Mouse (Mus musculus) hindbrain, embryonic 13.5 days (tissue): ENCODE data around the gene Tmem233. TPM values are rescaled to one million over a fixed set of nuclear protein-coding genes. Genes with fewer than 3 reads are reported as not detected.

ENCODE experiments used
- ATAC-seq: fragments of 200-750 bp; cut with Nextera tagmentation; 2 replicates; pipeline ENCODE4 v1.8.0; 2017; ENCODE audit warnings: moderate TSS enrichment; ENCODE audit not compliant: low FRiP score
- H3K27ac ChIP-seq: fragments of 300-500 bp; sonication (generic); 2 replicates; pipeline ENCODE4 v1.5.1; 2015; ENCODE audit warnings: inconsistent platforms, mild to moderate bottlenecking, moderate library complexity
- H3K27me3 ChIP-seq: fragments of 300-500 bp; sonication (generic); 2 replicates; pipeline ENCODE4 v1.6.1; 2015; ENCODE audit warnings: mild to moderate bottlenecking, inconsistent platforms
- H3K36me3 ChIP-seq: fragments of 300-500 bp; sonication (generic); 2 replicates; pipeline ENCODE4 v1.6.1; 2015; ENCODE audit warnings: mild to moderate bottlenecking, inconsistent platforms
- H3K4me1 ChIP-seq: fragments of 300-500 bp; sonication (generic); replicated peaks from 2 replicates; pipeline ENCODE4 v1.6.1; 2015; ENCODE audit warnings: inconsistent platforms
- H3K4me2 ChIP-seq: fragments of 300-500 bp; sonication (generic); 2 replicates; pipeline ENCODE4 v1.6.1; 2015; ENCODE audit warnings: inconsistent platforms, mild to moderate bottlenecking, moderate library complexity
- H3K4me3 ChIP-seq: fragments of 300-500 bp; sonication (generic); 2 replicates; pipeline ENCODE4 v1.5.1; 2015; ENCODE audit warnings: mild to moderate bottlenecking, inconsistent platforms
- H3K9ac ChIP-seq: fragments of 300-500 bp; sonication (generic); 2 replicates; pipeline ENCODE4 v1.6.1; 2015; ENCODE audit warnings: mild to moderate bottlenecking, inconsistent platforms
- H3K9me3 ChIP-seq: fragments of 300-500 bp; sonication (generic); 2 replicates; pipeline ENCODE4 v1.6.1; 2016; ENCODE audit warnings: inconsistent platforms
- WGBS: fragments of 180-500 bp; shearing (Covaris S2); methylation state at CpG from one replicate; pipeline ENCODE4 v1.1.7; 2015; 5-methylcytosine and 5-hydroxymethylcytosine counted together
- polyA plus RNA-seq: library from polyadenylated mRNA; unstranded; fragments of >200 nt; fragmentation: Nextera tagmentation; extraction: Ambion mirVana; gene quantifications from 2 replicates; pipeline ENCODE4 v1.2.1, GENCODE M21; 2015

Gene Tmem233
- polyA plus RNA-seq, 1 experiment from 2014 or later: not detected

DNA sequence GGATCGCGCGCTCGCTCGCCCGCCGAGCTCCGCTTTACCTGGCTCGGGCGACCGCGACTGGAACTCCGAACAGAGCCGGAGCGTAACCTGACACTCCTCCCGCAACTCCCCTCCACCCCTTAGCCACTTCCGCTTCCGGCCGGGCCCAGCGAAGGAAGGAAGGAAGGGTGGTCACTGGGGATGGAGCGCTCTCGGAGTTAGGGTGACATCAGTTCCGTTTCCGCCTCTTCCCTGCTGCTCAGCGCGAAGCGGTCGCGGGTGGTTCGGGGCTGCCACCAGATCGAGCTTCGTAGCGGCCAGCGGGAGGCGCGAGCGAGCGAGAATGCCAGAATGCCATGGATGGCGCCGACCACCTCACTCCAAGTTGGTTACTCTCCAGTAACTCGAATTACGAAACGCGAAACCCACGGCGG lies 58.7 kb downstream of the Tmem233 start, which contains the start of gene Prkab1:
Gene Prkab1, minus strand, starts transcription at position 182 of the 413 bp plus-strand sequence.
- H3K9ac ChIP-seq: peak within 1 kb of the TSS; percentile 87
- 0 out of 2 replicates have a peak, but pooled peaks cover 4% of the 10 kb centered on the region for H3K27me3 ChIP-seq
- peak within 1 kb of the TSS; percentile 92 for H3K4me2 ChIP-seq
- no peaks in the 10 kb centered on the region for H3K9me3 ChIP-seq
- under 1% methylated on average over 46 of the region's 46 CpGs for WGBS
- H3K36me3 ChIP-seq: peaks cover 25% of the 10 kb centered on the region
- peak; percentile 97 for ATAC-seq
- H3K27ac ChIP-seq: peak within 1 kb of the TSS; percentile 83
- peak within 1 kb of the TSS; percentile 87 for H3K4me3 ChIP-seq
- H3K4me1 ChIP-seq: peaks cover 26% of the 10 kb centered on the region

- H3K4me2 ChIP-seq: peak overlapping the region; percentile 92
- peak overlapping the region; percentile 87 for H3K9ac ChIP-seq
- no peaks in the 10 kb centered on the region for H3K27me3 ChIP-seq
- ATAC-seq: peak; percentile 75; the same call in 1 of the 2 replicates
- H3K36me3 ChIP-seq: peaks cover 30% of the 10 kb centered on the region
- WGBS: 2% methylated on average over 23 of the region's 28 CpGs
- peak overlapping the region; percentile 83 for H3K27ac ChIP-seq
- H3K4me1 ChIP-seq: peaks cover 26% of the 10 kb centered on the region
- peak overlapping the region; percentile 87 for H3K4me3 ChIP-seq
- H3K9me3 ChIP-seq: no peaks in the 10 kb centered on the region
Observed at GRCm38 (mm10) chr5:116023821-116024284, 59.2 kb downstream of the Tmem233 start.

DNA sequence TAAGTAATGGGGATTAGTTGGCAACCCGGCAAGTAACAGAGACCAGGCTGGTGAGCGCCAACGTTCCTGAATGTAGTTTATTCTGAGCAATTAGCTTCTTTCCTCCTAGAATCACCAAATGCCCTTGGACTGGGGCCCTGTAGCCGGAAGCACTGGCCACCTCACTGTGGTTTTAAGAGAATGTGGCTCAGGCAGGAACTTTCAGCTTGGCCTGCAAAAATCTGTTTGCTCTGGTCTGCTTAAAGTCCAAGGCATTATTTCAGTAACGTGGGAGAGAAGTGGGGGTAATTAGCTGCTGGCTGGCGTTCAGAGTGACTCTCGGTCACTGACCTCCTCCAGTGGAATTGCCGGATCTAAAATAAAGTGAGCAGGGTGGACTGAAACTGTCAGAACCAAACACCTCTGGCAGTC lies 59.8 kb downstream of the Tmem233 start:
- Histone ChIP-seq H3K4me3 (peak overlapping the region; percentile 87), H3K27ac (no peak overlapping the region), H3K27me3 (no peaks in the 10 kb centered on the region), H3K9ac (peak overlapping the region; percentile 87), H3K4me2 (peak overlapping the region; percentile 92), H3K4me1 (peaks cover 26% of the 10 kb centered on the region), H3K9me3 (no peaks in the 10 kb centered on the region), H3K36me3 (peaks cover 36% of the 10 kb centered on the region)
- ATAC-seq: no peak
- 37% methylated on average over 8 of the region's 8 CpGs for WGBS

DNA sequence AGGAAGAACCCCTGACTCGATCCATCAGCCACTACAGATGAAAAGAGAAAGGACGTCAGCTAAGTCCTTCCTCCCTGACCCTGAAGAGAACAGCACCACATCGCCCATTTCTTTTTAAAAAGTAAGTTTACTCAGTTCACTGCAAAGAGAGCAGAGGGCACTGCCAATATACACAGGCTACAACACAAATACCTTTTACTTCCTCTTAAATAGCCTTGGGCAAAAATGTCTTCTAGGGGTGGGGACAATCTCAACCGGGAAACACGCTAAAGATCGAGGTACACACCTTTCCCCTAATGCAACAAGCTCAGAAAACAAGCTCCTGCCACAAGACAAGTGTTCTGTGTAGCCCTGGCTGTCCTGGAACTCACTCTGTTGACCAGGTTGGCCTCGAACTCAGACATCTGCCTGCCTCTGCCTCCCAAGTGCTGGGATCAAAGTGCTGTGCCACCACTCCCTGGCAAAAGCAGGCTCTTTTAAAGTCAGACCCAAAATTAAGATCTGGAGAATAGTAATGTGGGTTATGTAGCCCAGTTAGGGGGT lies 60.3 kb downstream of the Tmem233 start:
- H3K4me1 ChIP-seq: peaks cover 26% of the 10 kb centered on the region
- H3K27me3 ChIP-seq: no peaks in the 10 kb centered on the region
- WGBS: 88% methylated on average over 7 of the region's 7 CpGs
- peak overlapping the region; percentile 87 for H3K4me3 ChIP-seq
- H3K36me3 ChIP-seq: peaks cover 42% of the 10 kb centered on the region
- H3K27ac ChIP-seq: no peak overlapping the region
- H3K4me2 ChIP-seq: peak overlapping the region; percentile 92
- no peaks in the 10 kb centered on the region for H3K9me3 ChIP-seq
- H3K9ac ChIP-seq: peak overlapping the region; percentile 87; the same call in 1 of the 2 replicates
- ATAC-seq: no peak

DNA sequence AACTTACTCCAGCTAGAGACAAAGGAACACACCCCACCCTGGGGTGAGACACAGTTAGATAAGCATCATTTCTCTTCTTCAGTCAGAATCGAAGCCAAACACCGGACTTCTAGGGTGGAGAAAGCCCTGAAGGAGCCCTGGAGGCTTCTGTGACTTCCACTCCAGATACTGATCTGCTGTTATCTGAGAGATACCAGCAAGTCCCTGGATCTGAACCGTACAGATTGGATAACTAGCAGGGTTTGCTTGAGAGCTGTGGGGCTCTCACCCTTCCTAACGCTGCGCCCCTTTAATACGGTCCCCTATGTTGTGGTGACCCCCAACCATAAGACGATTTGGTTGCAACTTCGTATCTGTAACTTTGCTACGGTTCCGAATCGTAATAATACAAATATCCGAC lies 60.9 kb downstream of the Tmem233 start:
- H3K36me3 ChIP-seq: peaks cover 48% of the 10 kb centered on the region
- H3K4me1 ChIP-seq: peaks cover 26% of the 10 kb centered on the region
- no peaks in the 10 kb centered on the region for H3K9me3 ChIP-seq
- 94% methylated on average over 12 of the region's 12 CpGs for WGBS
- ATAC-seq: no peak
- no peaks in the 10 kb centered on the region for H3K27me3 ChIP-seq
- no peak overlapping the region for H3K27ac ChIP-seq
- H3K4me2 ChIP-seq: no peak overlapping the region
- H3K9ac ChIP-seq: no peak overlapping the region
- no peak overlapping the region; the same call in 1 of the 2 replicates for H3K4me3 ChIP-seq

GRCm38 (mm10) chr5:116021552-116021951 lies 61.5 kb downstream of the Tmem233 start:
- Histone ChIP-seq H3K4me1 (peaks cover 26% of the 10 kb centered on the region), H3K27me3 (no peaks in the 10 kb centered on the region), H3K4me2 (no peak overlapping the region), H3K9ac (no peak overlapping the region), H3K36me3 (peaks cover 53% of the 10 kb centered on the region), H3K27ac (no peak overlapping the region), H3K4me3 (no peak overlapping the region), H3K9me3 (no peaks in the 10 kb centered on the region)
- no peak for ATAC-seq
- WGBS: 90% methylated on average over 14 of the region's 14 CpGs

DNA sequence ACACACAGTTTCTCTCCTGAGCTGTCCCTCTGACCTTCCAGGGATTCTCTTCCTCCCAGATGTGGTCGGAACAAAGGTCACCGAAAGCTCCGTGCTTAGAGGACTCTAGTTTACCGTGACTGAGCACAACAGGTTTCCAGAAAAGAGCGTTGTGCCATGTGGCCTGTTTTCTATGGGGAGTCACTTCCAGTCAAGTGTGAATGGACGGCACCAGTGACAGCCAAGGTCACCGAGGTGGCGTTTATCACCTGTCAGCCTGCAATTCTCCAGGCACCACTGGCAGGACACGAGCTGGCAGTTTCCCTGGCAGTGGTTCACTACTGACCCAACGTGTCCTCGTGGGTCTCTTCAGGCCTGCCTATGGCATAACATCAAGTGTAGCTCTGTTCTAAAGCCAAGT lies 63.7 kb downstream of the Tmem233 start:
- WGBS: 79% methylated on average over 11 of the region's 11 CpGs

DNA sequence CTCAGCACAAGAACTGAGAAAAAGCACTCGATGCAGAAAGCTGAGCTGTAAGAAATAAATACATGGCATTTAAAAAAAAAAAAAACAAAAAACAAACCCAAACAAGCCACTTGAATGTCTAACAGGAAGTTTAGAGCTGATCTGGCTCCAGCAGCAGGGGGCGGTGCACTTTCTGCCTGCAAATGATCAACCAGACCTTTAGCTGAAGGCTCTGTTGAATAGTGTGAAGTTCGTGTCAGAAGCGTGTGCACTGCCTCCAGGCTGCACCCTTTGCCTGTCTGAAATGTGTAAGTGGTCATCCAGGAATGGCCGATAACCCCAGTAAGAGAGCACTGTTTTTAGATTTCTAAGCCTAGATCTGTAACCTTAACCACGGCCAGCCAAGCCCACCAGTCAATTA lies 64.3 kb downstream of the Tmem233 start:
- Histone ChIP-seq H3K4me2 (no peak overlapping the region), H3K27me3 (no peaks in the 10 kb centered on the region), H3K4me1 (peaks cover 23% of the 10 kb centered on the region), H3K9me3 (no peaks in the 10 kb centered on the region), H3K9ac (no peak overlapping the region), H3K36me3 (peaks cover 81% of the 10 kb centered on the region), H3K4me3 (no peak overlapping the region), H3K27ac (no peak overlapping the region)
- no peak for ATAC-seq
- WGBS: 84% methylated on average over 6 of the region's 6 CpGs

More for the DNA sequence above, 63.7 kb downstream of the Tmem233 start:
- peaks cover 23% of the 10 kb centered on the region for H3K4me1 ChIP-seq
- no peak overlapping the region for H3K9ac ChIP-seq
- H3K36me3 ChIP-seq: peaks cover 75% of the 10 kb centered on the region
- no peaks in the 10 kb centered on the region for H3K9me3 ChIP-seq
- H3K4me3 ChIP-seq: no peak overlapping the region
- H3K4me2 ChIP-seq: no peak overlapping the region
- no peak for ATAC-seq
- no peak overlapping the region for H3K27ac ChIP-seq
- no peaks in the 10 kb centered on the region for H3K27me3 ChIP-seq

DNA sequence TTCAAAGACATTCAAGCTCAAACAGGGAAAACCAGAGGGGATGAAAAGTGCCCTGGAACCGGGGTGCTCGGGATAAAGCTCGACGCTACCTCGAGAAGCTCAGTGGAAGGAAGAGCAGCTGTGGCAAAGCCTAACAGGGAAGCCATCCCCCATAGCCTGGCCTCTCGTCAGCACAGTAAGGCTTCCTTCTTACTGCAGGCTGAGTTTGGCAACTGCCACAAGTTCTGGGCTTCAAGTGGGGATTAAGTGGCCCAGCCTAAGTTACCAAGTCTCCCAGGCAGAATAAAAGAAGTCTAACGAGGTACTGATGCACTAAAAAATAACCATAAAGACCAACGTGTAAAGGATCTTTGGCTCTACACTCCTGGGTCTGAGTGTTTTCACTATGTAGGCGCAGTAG lies 64.8 kb downstream of the Tmem233 start:
- WGBS: 95% methylated on average over 9 of the region's 9 CpGs

GRCm38 (mm10) chr5:116017391-116017790 lies 65.7 kb downstream of the Tmem233 start:
- Histone ChIP-seq H3K36me3 (peaks cover 95% of the 10 kb centered on the region), H3K4me2 (no peak overlapping the region), H3K4me3 (no peak overlapping the region), H3K9me3 (no peaks in the 10 kb centered on the region), H3K27ac (no peak overlapping the region), H3K9ac (0 out of 2 replicates have a peak overlapping the region, but pooled peaks have one; percentile 35), H3K27me3 (no peaks in the 10 kb centered on the region), H3K4me1 (peaks cover 9% of the 10 kb centered on the region)
- 94% methylated on average over 8 of the region's 8 CpGs for WGBS
- no peak for ATAC-seq

More for the DNA sequence above, 64.8 kb downstream of the Tmem233 start:
- Histone ChIP-seq H3K36me3 (peaks cover 87% of the 10 kb centered on the region), H3K4me3 (no peak overlapping the region), H3K4me1 (peaks cover 17% of the 10 kb centered on the region), H3K27ac (no peak overlapping the region), H3K9ac (no peak overlapping the region), H3K9me3 (no peaks in the 10 kb centered on the region), H3K4me2 (no peak overlapping the region), H3K27me3 (no peaks in the 10 kb centered on the region)
- ATAC-seq: no peak

- no peak overlapping the region for H3K27ac ChIP-seq
- H3K9ac ChIP-seq: no peak overlapping the region
- no peak overlapping the region for H3K4me3 ChIP-seq
- no peaks in the 10 kb centered on the region for H3K9me3 ChIP-seq
- no peak overlapping the region for H3K4me2 ChIP-seq
- H3K36me3 ChIP-seq: peaks cover 94% of the 10 kb centered on the region
- 95% methylated on average over 5 of the region's 5 CpGs for WGBS
- 0 out of 2 replicates have a peak, but pooled peaks cover under 1% of the 10 kb centered on the region for H3K4me1 ChIP-seq
- H3K27me3 ChIP-seq: no peaks in the 10 kb centered on the region
- no peak for ATAC-seq
Observed at GRCm38 (mm10) chr5:116016542-116016941, 66.5 kb downstream of the Tmem233 start.

DNA sequence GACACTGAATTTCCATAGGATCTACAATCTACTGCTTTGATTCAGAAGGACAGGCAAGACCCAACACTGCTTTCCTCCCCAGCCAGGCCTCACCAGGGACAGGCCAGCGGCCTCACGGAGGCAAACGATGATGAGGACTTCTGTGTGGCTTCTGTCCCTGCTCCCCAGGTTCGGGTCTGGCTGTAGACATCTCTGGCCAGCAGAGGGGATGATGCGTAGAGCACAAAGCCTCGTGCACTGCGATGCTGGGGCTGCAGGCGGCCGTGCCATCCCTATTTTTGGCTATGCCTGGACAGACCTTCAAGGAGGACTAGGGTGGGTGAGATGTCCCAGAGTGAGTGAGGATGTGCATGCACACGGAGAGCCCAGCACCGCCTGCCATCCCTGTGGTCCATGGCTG lies 68.8 kb downstream of the Tmem233 start:
- WGBS: 95% methylated on average over 11 of the region's 11 CpGs
- Histone ChIP-seq H3K4me2 (no peak overlapping the region), H3K36me3 (peaks cover 71% of the 10 kb centered on the region), H3K4me3 (no peak overlapping the region), H3K27me3 (no peaks in the 10 kb centered on the region), H3K27ac (no peak overlapping the region), H3K9me3 (no peaks in the 10 kb centered on the region), H3K4me1 (no peaks in the 10 kb centered on the region), H3K9ac (no peak overlapping the region)
- ATAC-seq: no peak

DNA sequence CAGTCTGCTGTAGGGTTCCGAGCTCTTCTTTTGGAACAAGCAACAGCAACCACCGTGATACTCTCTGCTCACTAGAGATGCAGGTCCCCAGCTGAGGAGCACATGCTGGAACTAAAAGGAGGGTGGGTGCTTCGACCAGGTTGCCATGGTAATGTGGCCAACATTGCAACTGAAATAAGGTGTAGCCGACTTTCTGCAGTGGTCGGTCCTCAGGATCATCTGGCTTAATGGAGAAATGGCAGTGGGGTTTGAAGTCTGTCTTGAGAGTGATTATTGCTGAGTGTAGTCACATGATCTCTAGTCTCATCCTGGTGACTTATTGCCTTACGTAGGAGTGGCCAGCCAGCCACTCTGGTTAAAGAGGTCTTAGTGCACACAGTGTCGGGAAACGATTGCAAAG lies 69.2 kb downstream of the Tmem233 start:
- ATAC-seq: no peak

More for the DNA sequence above, 69.2 kb downstream of the Tmem233 start:
- Histone ChIP-seq H3K4me1 (no peaks in the 10 kb centered on the region), H3K9ac (no peak overlapping the region), H3K36me3 (peaks cover 66% of the 10 kb centered on the region), H3K4me2 (no peak overlapping the region), H3K27me3 (no peaks in the 10 kb centered on the region), H3K27ac (no peak overlapping the region), H3K9me3 (no peaks in the 10 kb centered on the region), H3K4me3 (no peak overlapping the region)
- WGBS: 84% methylated on average over 8 of the region's 8 CpGs
